Mouse (Mus musculus) midbrain, embryonic 10.5 days (tissue): Measurements from ENCODE around the gene Atp5l. TPM values are rescaled to one million over a fixed set of nuclear protein-coding genes. Genes with fewer than 3 reads are reported as not detected.

Source experiments
- DNase-seq: peaks from one replicate; pipeline ENCODE4 v3.0.0-alpha.2; 2017; ENCODE audit warnings: low spot score
- H3K27ac ChIP-seq: fragments of 300-500 bp; sonication (generic); replicated peaks from 2 replicates; pipeline ENCODE4 v1.5.1; 2016; ENCODE audit warnings: mild to moderate bottlenecking
- H3K27me3 ChIP-seq: fragments of 300-500 bp; sonication (generic); 2 replicates; pipeline ENCODE4 v1.6.1; 2016; ENCODE audit warnings: low read depth, mild to moderate bottlenecking; ENCODE audit not compliant: poor library complexity, severe bottlenecking
- H3K36me3 ChIP-seq: fragments of 300-500 bp; sonication (generic); 2 replicates; pipeline ENCODE4 v1.6.1; 2016; ENCODE audit warnings: mild to moderate bottlenecking, moderate library complexity
- H3K4me1 ChIP-seq: fragments of 300-500 bp; sonication (generic); 2 replicates; pipeline ENCODE4 v1.6.1; 2016
- H3K4me3 ChIP-seq: fragments of 300-500 bp; sonication (generic); 2 replicates; pipeline ENCODE4 v1.5.1; 2016; ENCODE audit warnings: mild to moderate bottlenecking, moderate library complexity
- H3K9me3 ChIP-seq: fragments of 300-500 bp; sonication (generic); replicated peaks from 2 replicates; pipeline ENCODE4 v1.6.1; 2016; ENCODE audit warnings: mild to moderate bottlenecking
- WGBS: fragments of 180-500 bp; shearing (Covaris S2); methylation state at CpG from one replicate; pipeline ENCODE4 v1.1.7; 2016; 5-methylcytosine and 5-hydroxymethylcytosine counted together
- polyA plus RNA-seq: library from polyadenylated mRNA; unstranded; fragments of >200 nt; fragmentation: Nextera tagmentation; extraction: Ambion mirVana; gene quantifications from 2 replicates; pipeline ENCODE4 v1.2.1, GENCODE M21; 2016

Atp5l gene
- polyA plus RNA-seq, 1 experiment from 2014 or later = 557 TPM

DNA sequence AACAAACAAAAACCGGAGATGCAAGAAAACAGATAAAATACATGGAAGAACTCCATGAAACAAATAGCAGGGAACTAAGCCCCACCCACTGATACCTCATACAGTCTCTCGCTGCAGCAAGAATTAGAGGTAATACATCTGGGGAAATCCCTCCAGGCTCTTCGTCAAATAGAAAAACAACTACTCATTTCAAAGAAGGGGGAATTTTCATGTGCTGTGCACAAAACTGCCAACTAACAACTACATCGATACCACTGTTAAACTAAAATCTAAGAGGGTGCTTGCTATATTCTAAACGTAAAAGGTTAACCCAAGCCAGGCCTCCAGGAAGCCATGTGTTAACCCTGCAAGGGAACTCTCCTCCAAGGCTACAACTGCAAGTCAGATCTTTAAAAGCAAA lies 46.9 kb downstream of the Atp5l start:
- H3K4me3 ChIP-seq = no peak overlapping the region
- no peak overlapping the region for H3K27ac ChIP-seq
- WGBS = 90% methylated on average over 5 of the region's 5 CpGs
- no peaks in the 10 kb centered on the region for H3K27me3 ChIP-seq
- H3K36me3 ChIP-seq = peaks cover 52% of the 10 kb centered on the region
- H3K4me1 ChIP-seq = peaks cover 39% of the 10 kb centered on the region
- no peak for DNase-seq
- H3K9me3 ChIP-seq = no peaks in the 10 kb centered on the region

GRCm38 (mm10) chr9:44868336-44869094 lies 52.0 kb downstream of the Atp5l start:
- peaks cover 69% of the 10 kb centered on the region for H3K36me3 ChIP-seq
- H3K9me3 ChIP-seq = no peaks in the 10 kb centered on the region
- WGBS = 90% methylated on average over 13 of the region's 13 CpGs
- no peaks in the 10 kb centered on the region for H3K27me3 ChIP-seq
- peaks cover 14% of the 10 kb centered on the region for H3K4me1 ChIP-seq
- H3K4me3 ChIP-seq = no peak overlapping the region
- DNase-seq = no peak
- no peak overlapping the region for H3K27ac ChIP-seq

DNA sequence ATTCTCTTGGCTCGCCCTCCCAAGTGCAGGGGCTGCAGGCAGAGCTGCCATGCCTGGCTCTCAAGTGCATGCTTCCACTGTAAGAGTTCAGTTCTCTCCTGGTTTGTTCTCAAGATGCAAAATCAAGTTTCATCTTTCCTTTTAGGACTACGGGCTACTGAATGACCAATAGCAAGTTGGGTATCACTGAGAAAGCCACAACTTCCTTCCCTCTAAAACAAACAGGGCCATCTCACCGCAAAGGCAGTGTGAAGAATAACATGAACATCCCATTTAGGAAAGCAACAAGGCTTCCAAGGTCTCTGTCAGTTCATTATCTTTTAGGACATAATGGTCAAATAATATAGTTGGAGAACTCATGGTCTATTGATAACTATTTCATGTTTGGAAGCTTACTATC lies 52.9 kb downstream of the Atp5l start:
- Histone ChIP-seq H3K27ac (no peak overlapping the region), H3K4me3 (no peak overlapping the region), H3K4me1 (peaks cover 14% of the 10 kb centered on the region), H3K36me3 (peaks cover 76% of the 10 kb centered on the region), H3K27me3 (no peaks in the 10 kb centered on the region), H3K9me3 (no peaks in the 10 kb centered on the region)
- no peak for DNase-seq
- WGBS = 92% methylated on average over 3 of the region's 3 CpGs

DNA sequence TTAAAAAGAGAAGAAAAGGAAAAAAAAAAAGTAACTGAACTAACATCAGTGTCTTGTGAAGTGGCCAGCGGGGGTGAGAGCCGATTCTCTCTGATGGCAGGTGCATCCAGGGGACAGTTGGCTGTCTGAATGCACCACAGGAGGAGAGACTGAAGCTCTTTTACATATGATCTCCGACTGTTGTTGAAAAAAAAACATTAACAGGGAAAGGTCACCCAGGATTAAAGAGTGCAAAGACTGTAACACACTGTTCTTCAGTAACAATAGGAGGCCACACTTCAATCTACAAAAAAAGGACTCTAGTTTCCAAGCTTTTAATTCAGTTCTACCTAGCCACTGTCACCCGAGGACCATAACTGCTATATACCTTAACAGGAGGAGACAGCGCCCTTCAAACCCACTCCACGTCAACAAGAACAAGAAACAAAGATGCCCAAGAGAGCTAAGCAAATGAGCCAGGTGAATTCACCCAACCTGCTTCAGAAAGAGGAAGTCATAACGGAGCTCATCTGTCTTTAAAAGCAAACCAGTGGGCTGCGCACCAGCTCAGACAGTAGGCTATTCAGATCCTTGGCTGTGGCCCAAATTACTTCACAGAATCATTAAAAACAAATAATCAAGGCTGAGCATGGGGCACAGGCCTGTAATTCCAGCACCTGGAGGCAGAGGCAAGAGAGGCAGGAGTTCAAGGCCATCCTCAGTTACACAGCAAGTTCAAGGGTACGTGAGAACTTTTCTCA lies 53.9 kb downstream of the Atp5l start:
- H3K36me3 ChIP-seq = peaks cover 77% of the 10 kb centered on the region
- 76% methylated on average over 9 of the region's 9 CpGs for WGBS
- H3K9me3 ChIP-seq = 0 out of 2 replicates have a peak, but pooled peaks cover 3% of the 10 kb centered on the region
- no peaks in the 10 kb centered on the region for H3K27me3 ChIP-seq
- DNase-seq = no peak
- peaks cover 14% of the 10 kb centered on the region for H3K4me1 ChIP-seq
- H3K27ac ChIP-seq = no peak overlapping the region
- no peak overlapping the region for H3K4me3 ChIP-seq

Other genes with a start within 250 kb of the Atp5l start
- gene Treh, start 247.5 kb downstream of the Atp5l start, polyA plus RNA-seq = not detected in 2 replicates
- 40.8 and 49.1 TPM in 2 replicates for gene Phldb1, start 185.5 kb downstream of the Atp5l start, polyA plus RNA-seq
- 165 and 172 TPM in 2 replicates for gene Arcn1, start 152.9 kb downstream of the Atp5l start, polyA plus RNA-seq
- 130 and 144 TPM in 2 replicates for gene Ift46, start 152.8 kb downstream of the Atp5l start, polyA plus RNA-seq
- gene Tmem25, start 121.4 kb downstream of the Atp5l start, polyA plus RNA-seq = 1.8 and 3.2 TPM in 2 replicates
- 0.26 TPM in 1 of 2 replicates, not detected in the other for gene Ttc36, start 117.7 kb downstream of the Atp5l start, polyA plus RNA-seq
- gene Kmt2a, start 39.4 kb downstream of the Atp5l start, polyA plus RNA-seq = 11.1 and 12.5 TPM in 2 replicates
- 24.2 and 26.8 TPM in 2 replicates for gene Ube4a, start 44.9 kb upstream of the Atp5l start, polyA plus RNA-seq
- gene Cd3g, start 59.7 kb upstream of the Atp5l start, polyA plus RNA-seq = not detected in 2 replicates
- not detected in 2 replicates for gene Cd3d, start 61.0 kb upstream of the Atp5l start, polyA plus RNA-seq
- gene Cd3e, start 88.9 kb upstream of the Atp5l start, polyA plus RNA-seq = not detected in 2 replicates
- 0.87 and 1.0 TPM in 2 replicates for gene Mpzl2, start 119.1 kb upstream of the Atp5l start, polyA plus RNA-seq
- 2.4 and 3.5 TPM in 2 replicates for gene Mpzl3, start 134.4 kb upstream of the Atp5l start, polyA plus RNA-seq
- gene Jaml, start 158.4 kb upstream of the Atp5l start, polyA plus RNA-seq = 0.10 and 0.14 TPM in 2 replicates
- 4.2 and 5.6 TPM in 2 replicates for gene Scn2b, start 197.0 kb upstream of the Atp5l start, polyA plus RNA-seq
- gene Scn4b, start 217.7 kb upstream of the Atp5l start, polyA plus RNA-seq = 0.16 and 0.28 TPM in 2 replicates